Mouse (Mus musculus) lung, postnatal 0 days (tissue): ENCODE measurements around the gene Plppr1. TPM values are rescaled to one million over a fixed set of nuclear protein-coding genes. Genes with fewer than 3 reads are reported as not detected.
A peak's percentile ranks its signal among the peaks of the same experiment; 100 is the strongest.

Experiments
- ATAC-seq: fragments of 200-750 bp; cut with Nextera tagmentation; 2 replicates; pipeline ENCODE4 v1.8.0; 2017; ENCODE audit warnings: moderate library complexity
- DNase-seq: peaks from one replicate; pipeline ENCODE4 v3.0.0-alpha.2; 2016; ENCODE audit warnings: low spot score
- H3K27ac ChIP-seq: fragments of 300-500 bp; sonication (generic); 2 replicates; pipeline ENCODE4 v1.5.1; 2014; ENCODE audit warnings: antibody characterized with exemption, mild to moderate bottlenecking, low read length, mixed read lengths
- H3K27me3 ChIP-seq: fragments of 300-500 bp; sonication (generic); replicated peaks from 2 replicates; pipeline ENCODE4 v1.6.1; 2014; ENCODE audit warnings: low read length, mixed read lengths; ENCODE audit not compliant: insufficient read depth
- H3K36me3 ChIP-seq: fragments of 300-500 bp; sonication (generic); 2 replicates; pipeline ENCODE4 v1.6.1; 2014; ENCODE audit warnings: low read length, mixed read lengths; ENCODE audit not compliant: insufficient read depth
- H3K4me1 ChIP-seq: fragments of 300-500 bp; sonication (generic); 2 replicates; pipeline ENCODE4 v1.6.1; 2014; ENCODE audit warnings: antibody characterized with exemption, low read depth, low read length, mixed read lengths; ENCODE audit not compliant: insufficient read depth
- H3K4me2 ChIP-seq: fragments of 300-500 bp; sonication (generic); replicated peaks from 2 replicates; pipeline ENCODE4 v1.6.1; 2014; ENCODE audit warnings: low read depth, mild to moderate bottlenecking, low read length, moderate library complexity, mixed read lengths
- H3K4me3 ChIP-seq: fragments of 300-500 bp; sonication (generic); 2 replicates; pipeline ENCODE4 v1.5.1; 2014; ENCODE audit warnings: low read depth, low read length
- H3K9ac ChIP-seq: fragments of 300-500 bp; sonication (generic); replicated peaks from 2 replicates; pipeline ENCODE4 v1.6.1; 2014; ENCODE audit warnings: low read depth, mild to moderate bottlenecking
- H3K9me3 ChIP-seq: fragments of 300-500 bp; sonication (generic); 2 replicates; pipeline ENCODE4 v1.6.1; 2016; ENCODE audit warnings: low read length, mixed read lengths
- CTCF ChIP-seq: IDR thresholded peaks from 2 replicates; pipeline ENCODE4 v1.5.1; 2016; ENCODE audit warnings: antibody characterized with exemption, mild to moderate bottlenecking
- EP300 ChIP-seq: IDR thresholded peaks from 2 replicates; pipeline ENCODE4 v1.6.1; 2016; ENCODE audit warnings: antibody characterized with exemption, mild to moderate bottlenecking, control low read depth
- WGBS: fragments of 180-500 bp; shearing (Covaris S2); extraction: QIAGEN DNeasy Blood & Tissue Kit; methylation state at CpG from one replicate; pipeline ENCODE4 v1.1.7; 2014; 5-methylcytosine and 5-hydroxymethylcytosine counted together
- polyA plus RNA-seq: library from polyadenylated mRNA; unstranded; fragments of >200 nt; fragmentation: Nextera tagmentation; extraction: Ambion mirVana; gene quantifications from 2 replicates; pipeline ENCODE4 v1.2.1, GENCODE M21; 2015

The Plppr1 gene
- polyA plus RNA-seq, 1 experiment from 2014 or later, result 0.11 TPM

DNA sequence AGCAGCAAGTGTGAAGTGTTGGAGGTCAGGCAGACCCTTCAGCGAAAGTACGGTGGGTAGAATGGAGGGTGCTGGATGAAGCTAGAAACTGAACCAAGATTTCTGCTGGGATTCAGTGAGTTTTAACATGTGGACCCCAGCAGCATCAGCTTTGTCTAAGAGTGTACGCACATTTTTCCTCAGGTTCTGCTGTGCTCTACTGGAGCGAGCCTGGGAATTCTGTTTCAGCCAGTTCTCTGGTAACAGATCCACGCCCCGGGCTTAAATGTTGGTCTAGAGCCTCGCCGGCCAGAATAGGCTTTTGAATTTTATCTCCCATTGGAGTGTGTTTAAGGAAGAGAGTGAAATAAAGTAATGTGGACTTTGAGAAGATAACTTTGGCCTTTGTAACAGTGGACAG, 45.8 kb downstream of the Plppr1 start:
- WGBS, result 86% methylated on average over 8 of the region's 8 CpGs
- Histone ChIP-seq H3K4me2 (no peak overlapping the region), H3K9me3 (no peaks in the 10 kb centered on the region), H3K4me3 (no peak overlapping the region), H3K27me3 (no peaks in the 10 kb centered on the region), H3K9ac (no peak overlapping the region), H3K4me1 (no peaks in the 10 kb centered on the region), H3K36me3 (no peaks in the 10 kb centered on the region), H3K27ac (no peak overlapping the region)
- DNase-seq (no peak), ATAC-seq (no peak)
- TF ChIP-seq CTCF (no peak), EP300 (no peak)

GRCm38 (mm10) chr4:49107895-49108294, 48.8 kb downstream of the Plppr1 start:
- 83% methylated on average over 4 of the region's 4 CpGs for WGBS
- no peaks in the 10 kb centered on the region for H3K27me3 ChIP-seq
- no peak overlapping the region for H3K27ac ChIP-seq
- H3K4me1 ChIP-seq, result no peaks in the 10 kb centered on the region
- ATAC-seq (no peak), DNase-seq (no peak)
- H3K9me3 ChIP-seq, result no peaks in the 10 kb centered on the region
- no peak for TF ChIP-seq EP300
- no peak for TF ChIP-seq CTCF
- no peaks in the 10 kb centered on the region for H3K36me3 ChIP-seq
- no peak overlapping the region for H3K4me3 ChIP-seq
- no peak overlapping the region for H3K4me2 ChIP-seq
- H3K9ac ChIP-seq, result no peak overlapping the region

DNA sequence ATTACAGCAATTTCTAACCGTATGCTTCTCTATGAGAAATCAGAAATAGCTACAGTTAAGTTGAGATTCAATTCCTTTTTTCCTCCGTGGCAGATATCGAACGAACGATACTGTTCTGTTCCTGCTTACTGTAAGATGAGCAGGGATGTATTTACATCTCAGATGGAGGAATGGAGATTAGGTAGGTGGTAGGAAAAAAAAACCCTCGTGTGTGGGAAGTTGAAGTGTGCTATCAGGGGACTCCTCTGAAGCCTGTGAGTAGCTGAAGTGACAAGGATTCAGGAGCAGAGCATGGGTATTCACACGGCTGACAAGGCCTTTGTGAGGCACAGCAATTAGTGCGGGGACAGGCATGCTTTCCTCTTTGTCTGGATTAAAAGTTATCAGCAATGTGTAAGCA, 49.3 kb downstream of the Plppr1 start:
- Histone ChIP-seq H3K9me3 (no peaks in the 10 kb centered on the region), H3K27me3 (no peaks in the 10 kb centered on the region), H3K4me2 (no peak overlapping the region), H3K27ac (no peak overlapping the region), H3K36me3 (no peaks in the 10 kb centered on the region), H3K4me1 (no peaks in the 10 kb centered on the region), H3K4me3 (no peak overlapping the region), H3K9ac (no peak overlapping the region)
- TF ChIP-seq CTCF (no peak), EP300 (no peak)
- 69% methylated on average over 8 of the region's 8 CpGs for WGBS
- no peak for ATAC-seq
- DNase-seq, result no peak

DNA sequence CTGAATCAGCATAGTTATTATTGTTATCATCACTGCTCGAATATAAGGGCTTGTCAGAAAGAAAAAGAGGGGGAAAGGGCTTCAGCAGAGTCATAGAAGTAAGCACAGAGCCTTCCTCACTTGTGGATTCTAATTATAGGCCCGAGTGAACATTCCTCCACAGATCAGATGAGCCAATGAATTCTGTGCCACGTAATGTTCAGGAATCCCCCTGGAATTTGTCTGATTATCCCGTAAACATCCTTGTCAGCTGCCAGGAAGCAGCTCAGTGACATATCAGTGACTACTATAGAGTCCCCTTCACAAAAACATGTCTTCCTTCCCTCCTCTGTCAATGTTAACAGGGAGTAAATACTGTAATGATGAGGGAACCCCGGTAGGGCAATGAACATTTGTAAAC, 50.9 kb downstream of the Plppr1 start:
- DNase-seq (peak; percentile 17), ATAC-seq (no peak; the same call in 1 of the 2 replicates)
- Histone ChIP-seq H3K4me1 (no peaks in the 10 kb centered on the region), H3K9me3 (no peaks in the 10 kb centered on the region), H3K9ac (no peak overlapping the region), H3K4me3 (no peak overlapping the region), H3K27me3 (no peaks in the 10 kb centered on the region), H3K27ac (no peak overlapping the region), H3K4me2 (no peak overlapping the region), H3K36me3 (no peaks in the 10 kb centered on the region)
- TF ChIP-seq CTCF, result no peak
- no peak for TF ChIP-seq EP300
- 24% methylated on average over 5 of the region's 5 CpGs for WGBS

- Histone ChIP-seq H3K9me3 (no peaks in the 10 kb centered on the region), H3K4me3 (no peak overlapping the region), H3K27ac (no peak overlapping the region), H3K4me2 (no peak overlapping the region), H3K9ac (no peak overlapping the region), H3K4me1 (no peaks in the 10 kb centered on the region), H3K36me3 (no peaks in the 10 kb centered on the region), H3K27me3 (no peaks in the 10 kb centered on the region)
- WGBS, result 73% methylated on average over 2 of the region's 2 CpGs
- TF ChIP-seq CTCF (no peak), EP300 (no peak)
- ATAC-seq, result no peak
- no peak for DNase-seq
Observed at GRCm38 (mm10) chr4:49118842-49119241, 59.8 kb downstream of the Plppr1 start.

- Histone ChIP-seq H3K27ac (no peak overlapping the region), H3K4me2 (no peak overlapping the region), H3K4me1 (no peaks in the 10 kb centered on the region), H3K9ac (no peak overlapping the region), H3K27me3 (no peaks in the 10 kb centered on the region), H3K36me3 (no peaks in the 10 kb centered on the region), H3K9me3 (no peaks in the 10 kb centered on the region), H3K4me3 (no peak overlapping the region)
- no peak for DNase-seq
- no peak for ATAC-seq
- TF ChIP-seq CTCF (no peak), EP300 (no peak)
- 41% methylated on average over 4 of the region's 4 CpGs for WGBS
Observed at GRCm38 (mm10) chr4:49144798-49145197, 85.7 kb downstream of the Plppr1 start.

DNA sequence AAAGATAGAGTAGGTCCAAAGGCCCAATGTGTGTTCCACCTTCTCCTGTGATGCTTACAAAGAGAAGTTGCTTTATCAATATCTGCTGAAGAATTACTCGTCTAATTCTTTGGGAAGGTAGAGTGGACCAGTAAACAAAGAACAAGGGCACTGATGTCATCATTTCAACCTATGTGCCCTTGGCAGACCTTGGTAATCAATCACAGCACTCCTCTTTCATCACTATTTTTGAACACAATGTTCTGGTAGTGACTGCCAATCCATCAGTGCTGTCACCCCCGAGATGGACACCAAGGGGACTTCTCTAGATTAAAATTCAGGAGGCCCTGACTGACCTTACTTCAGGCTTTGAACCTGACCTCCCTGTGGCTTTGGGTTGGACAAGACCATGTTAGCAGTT, 89.7 kb downstream of the Plppr1 start:
- H3K4me1 ChIP-seq, result no peaks in the 10 kb centered on the region
- 30% methylated on average over 2 of the region's 2 CpGs for WGBS
- no peak overlapping the region for H3K27ac ChIP-seq
- no peak overlapping the region for H3K4me3 ChIP-seq
- no peak for ATAC-seq
- no peak overlapping the region for H3K4me2 ChIP-seq
- no peaks in the 10 kb centered on the region for H3K9me3 ChIP-seq
- H3K36me3 ChIP-seq, result no peaks in the 10 kb centered on the region
- H3K27me3 ChIP-seq, result no peaks in the 10 kb centered on the region
- no peak for TF ChIP-seq CTCF
- TF ChIP-seq EP300, result no peak
- DNase-seq, result no peak
- H3K9ac ChIP-seq, result no peak overlapping the region
